Mouse (Mus musculus): ENCODE measurements around the gene BC049352. TPM values are rescaled to one million over a fixed set of nuclear protein-coding genes. Genes with fewer than 3 reads are reported as not detected.

Gene BC049352
- total and polyA plus RNA-seq, 3 experiments = not detected

DNA sequence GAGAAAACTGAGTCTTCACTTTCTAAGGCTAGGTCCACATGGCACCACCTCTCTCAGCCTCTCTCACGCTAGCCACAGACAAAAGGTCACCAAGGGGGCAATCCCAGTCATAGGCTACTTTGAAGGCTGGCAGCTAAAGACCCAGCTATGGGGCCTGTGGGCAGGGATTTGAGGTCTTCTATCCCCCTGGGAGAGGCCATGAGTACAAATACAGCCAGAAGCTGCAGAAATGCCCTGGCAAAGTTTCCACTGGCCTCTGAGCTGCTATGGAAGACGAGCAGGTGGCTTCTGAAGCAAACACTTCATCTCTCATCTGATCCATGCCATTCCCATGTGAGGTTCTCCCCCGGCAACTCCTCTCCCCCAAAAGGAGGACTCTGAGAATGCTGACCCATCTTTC, 98.3 kb downstream of the BC049352 start:
- Histone ChIP-seq H3K79me2 (ENCODE audit: control insufficient read depth, insufficient read depth, low read length, poor library complexity) (no peaks in the 10 kb centered on the region), H3K36me3 (ENCODE audit: control insufficient read depth in 1 of 2, insufficient read depth in 2 of 2, low read length in 2 of 2) (peaks cover 0 to 6% of the 10 kb centered on the region in 2 experiments; a peak in 2 of 4 replicates), H3K27ac (ENCODE audit: control insufficient read depth, low read depth, low read length) (no peak overlapping the region), H3K27me3 (ENCODE audit: control insufficient read depth in 1 of 2, insufficient read depth in 2 of 2, low read length in 2 of 2) (no peaks in the 10 kb centered on the region), H3K9ac (ENCODE audit: control insufficient read depth, low read depth, low read length, poor library complexity, severe bottlenecking) (no peak overlapping the region), H3K4me1 (ENCODE audit: control insufficient read depth in 1 of 2, insufficient read depth in 2 of 2, low read length in 2 of 2) (peaks cover 10 to 14% of the 10 kb centered on the region in 2 experiments; a peak in 3 of 4 replicates), H3K9me3 (replicated peaks; ENCODE audit: insufficient read depth, low read length) (no peaks in the 10 kb centered on the region), H3K4me3 (ENCODE audit: control insufficient read depth in 1 of 2, insufficient read depth in 1 of 2, low read depth in 2 of 2, low read length in 2 of 2) (no peak overlapping the region)
- no peak for DNase-seq (ENCODE audit: low read depth, low spot score)
- TF ChIP-seq KAT2A (conservative IDR thresholded peaks at IDR 0.05; ENCODE audit: low read depth, low read length) (no peak), TBP (IDR thresholded peaks at IDR 0.05; ENCODE audit: low read depth, low read length) (no peak), ETS1 (IDR thresholded peaks at IDR 0.05; ENCODE audit: low read depth, low read length) (no peak), MXI1 (IDR thresholded peaks at IDR 0.05; ENCODE audit: low read depth, low read length) (no peak), ZMIZ1 (IDR thresholded peaks at IDR 0.05; ENCODE audit: low read depth, low read length) (no peak), BHLHE40 (IDR thresholded peaks at IDR 0.05; ENCODE audit: borderline replicate concordance, low read depth, low read length) (no peak), NRF1 (IDR thresholded peaks at IDR 0.05; ENCODE audit: insufficient read depth, low read depth, low read length, poor library complexity, severe bottlenecking) (no peak), EP300 (IDR thresholded peaks at IDR 0.05; ENCODE audit: low read depth in 1 of 2, low read length in 2 of 2) (no peak), MAZ (IDR thresholded peaks at IDR 0.05; ENCODE audit: low read depth, low read length) (no peak), MEF2A (IDR thresholded peaks at IDR 0.05; ENCODE audit: extremely low read depth, insufficient replicate concordance, low read depth, low read length, poor library complexity, severe bottlenecking) (no peak), RAD21 (IDR thresholded peaks at IDR 0.05; ENCODE audit: low read depth, low read length) (no peak), CHD2 (IDR thresholded peaks at IDR 0.05; ENCODE audit: low read length) (no peak), E2F4 (IDR thresholded peaks at IDR 0.05; ENCODE audit: borderline replicate concordance, low read depth, low read length) (no peak), NELFE (IDR thresholded peaks at IDR 0.05; ENCODE audit: low read depth, low read length) (no peak), SMC3 (IDR thresholded peaks at IDR 0.05; ENCODE audit: low read depth, low read length) (no peak)

DNA sequence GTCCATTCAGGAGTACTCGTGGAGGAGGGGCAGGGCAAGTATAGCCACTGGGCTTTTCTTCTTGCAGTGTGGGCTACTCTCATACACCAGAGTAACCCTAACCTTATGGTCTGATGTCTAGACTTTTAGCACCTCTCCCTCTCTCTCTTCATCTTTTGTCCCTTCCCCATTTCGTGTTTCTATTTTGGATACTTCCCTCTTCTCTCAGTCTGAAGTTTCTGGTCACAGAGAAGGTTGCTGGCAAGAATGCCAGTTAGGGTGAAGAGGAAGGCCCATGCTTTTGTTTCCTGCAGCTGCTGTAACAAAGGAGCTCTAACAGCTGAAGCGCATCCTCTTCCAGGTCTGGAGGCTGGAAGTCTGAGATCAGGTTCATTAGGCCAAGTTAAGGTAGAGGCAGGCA, 99.1 kb downstream of the BC049352 start:
- H3K4me1 ChIP-seq (ENCODE audit: control insufficient read depth in 1 of 2, insufficient read depth in 2 of 2, low read length in 2 of 2) = peaks cover 5 to 10% of the 10 kb centered on the region in 2 experiments; a peak in 3 of 4 replicates
- H3K9me3 ChIP-seq (replicated peaks; ENCODE audit: insufficient read depth, low read length) = no peaks in the 10 kb centered on the region
- no peaks in the 10 kb centered on the region for H3K27me3 ChIP-seq (ENCODE audit: control insufficient read depth in 1 of 2, insufficient read depth in 2 of 2, low read length in 2 of 2)
- no peak overlapping the region for H3K27ac ChIP-seq (ENCODE audit: control insufficient read depth, low read depth, low read length)
- DNase-seq (ENCODE audit: low read depth, low spot score) = peak; percentile 55
- no peak for TF ChIP-seq MXI1 (IDR thresholded peaks at IDR 0.05; ENCODE audit: low read depth, low read length)
- TF ChIP-seq MEF2A (IDR thresholded peaks at IDR 0.05; ENCODE audit: extremely low read depth, insufficient replicate concordance, low read depth, low read length, poor library complexity, severe bottlenecking) = peak; percentile 77; the same call in 1 of the 2 replicates
- TF ChIP-seq POLR2AphosphoS2 (IDR thresholded peaks at IDR 0.05; ENCODE audit: low read length) = no peak
- TF ChIP-seq CHD1 (IDR thresholded peaks at IDR 0.05; ENCODE audit: low read depth, low read length) = no peak
- TF ChIP-seq EP300 (IDR thresholded peaks at IDR 0.05; ENCODE audit: low read depth in 1 of 2, low read length in 2 of 2) = peak; percentile 11 to 33; a peak in 1 of 4 replicates
- TF ChIP-seq TAL1 (IDR thresholded peaks at IDR 0.05; ENCODE audit: low read length) = no peak
- no peak for TF ChIP-seq SMC3 (IDR thresholded peaks at IDR 0.05; ENCODE audit: low read depth, low read length)
- TF ChIP-seq GABPA (IDR thresholded peaks at IDR 0.05; ENCODE audit: low read depth, low read length) = no peak
- no peak for TF ChIP-seq KAT2A (conservative IDR thresholded peaks at IDR 0.05; ENCODE audit: low read depth, low read length)
- TF ChIP-seq ZMIZ1 (IDR thresholded peaks at IDR 0.05; ENCODE audit: low read depth, low read length) = 0 out of 2 replicates have a peak, but pooled peaks have one; percentile 31
- 0 out of 2 replicates have a peak, but pooled peaks have one; percentile 49 for TF ChIP-seq ETS1 (IDR thresholded peaks at IDR 0.05; ENCODE audit: low read depth, low read length)
- no peaks in the 10 kb centered on the region for H3K79me2 ChIP-seq (ENCODE audit: control insufficient read depth, insufficient read depth, low read length, poor library complexity)
- H3K9ac ChIP-seq (ENCODE audit: control insufficient read depth, low read depth, low read length, poor library complexity, severe bottlenecking) = no peak overlapping the region
- no peaks in the 10 kb centered on the region for H3K36me3 ChIP-seq (ENCODE audit: control insufficient read depth in 1 of 2, insufficient read depth in 2 of 2, low read length in 2 of 2)
- H3K4me3 ChIP-seq (ENCODE audit: control insufficient read depth in 1 of 2, insufficient read depth in 1 of 2, low read depth in 2 of 2, low read length in 2 of 2) = no peak overlapping the region
